Mouse (Mus musculus) right cerebral cortex, postnatal 25 days (tissue): ENCODE measurements around the gene Eif4e1b.
A peak's percentile ranks its signal among the peaks of the same experiment; 100 is the strongest.

Experiments used
- DNase-seq: peaks from one replicate; pipeline ENCODE4 v3.0.0; 2022

Eif4e1b gene

DNA sequence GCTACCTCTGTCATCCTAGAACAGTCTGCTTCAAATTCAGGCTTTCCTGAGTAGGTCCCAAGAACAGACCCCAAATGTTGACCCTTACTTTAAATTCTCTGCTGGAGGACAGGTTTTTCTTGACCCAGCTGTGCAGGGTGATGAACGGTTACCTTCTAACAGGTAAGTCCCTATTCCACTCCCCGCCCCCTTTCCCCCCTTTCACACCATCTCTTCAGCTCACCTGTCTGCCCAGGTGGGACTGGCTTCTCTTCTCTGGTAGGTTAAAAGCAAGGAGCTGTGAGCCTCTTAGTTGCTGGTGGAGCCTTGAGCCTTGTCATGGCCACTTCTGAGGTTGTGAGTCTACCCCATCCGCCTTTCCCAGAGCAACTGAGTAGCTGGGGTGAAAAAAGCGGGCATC, at the start of gene Eif4e1b:
Gene Eif4e1b (plus strand): TSS at position 301 of the 400 bp plus-strand sequence.
- no peak for DNase-seq

DNA sequence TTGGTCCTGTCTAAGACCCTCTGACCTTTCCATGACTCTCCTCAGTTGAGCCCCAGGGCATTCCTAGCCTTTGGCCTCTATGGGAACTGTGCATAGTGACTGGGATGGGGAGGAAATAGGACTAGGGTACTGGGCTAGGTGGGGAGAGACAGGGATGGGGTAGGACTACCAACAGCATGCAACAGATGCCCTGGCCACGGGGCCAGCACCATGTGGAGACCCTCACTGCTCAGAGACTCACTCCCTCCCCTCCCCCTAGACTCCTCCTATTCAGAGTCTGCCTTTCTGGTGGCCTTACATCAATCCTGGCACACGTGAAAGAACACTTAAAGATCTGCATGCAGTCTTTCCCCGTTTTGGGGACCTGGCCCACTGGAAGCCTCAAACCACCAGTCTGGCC, 46.9 kb upstream of the Eif4e1b start:
- no peak for DNase-seq

DNA sequence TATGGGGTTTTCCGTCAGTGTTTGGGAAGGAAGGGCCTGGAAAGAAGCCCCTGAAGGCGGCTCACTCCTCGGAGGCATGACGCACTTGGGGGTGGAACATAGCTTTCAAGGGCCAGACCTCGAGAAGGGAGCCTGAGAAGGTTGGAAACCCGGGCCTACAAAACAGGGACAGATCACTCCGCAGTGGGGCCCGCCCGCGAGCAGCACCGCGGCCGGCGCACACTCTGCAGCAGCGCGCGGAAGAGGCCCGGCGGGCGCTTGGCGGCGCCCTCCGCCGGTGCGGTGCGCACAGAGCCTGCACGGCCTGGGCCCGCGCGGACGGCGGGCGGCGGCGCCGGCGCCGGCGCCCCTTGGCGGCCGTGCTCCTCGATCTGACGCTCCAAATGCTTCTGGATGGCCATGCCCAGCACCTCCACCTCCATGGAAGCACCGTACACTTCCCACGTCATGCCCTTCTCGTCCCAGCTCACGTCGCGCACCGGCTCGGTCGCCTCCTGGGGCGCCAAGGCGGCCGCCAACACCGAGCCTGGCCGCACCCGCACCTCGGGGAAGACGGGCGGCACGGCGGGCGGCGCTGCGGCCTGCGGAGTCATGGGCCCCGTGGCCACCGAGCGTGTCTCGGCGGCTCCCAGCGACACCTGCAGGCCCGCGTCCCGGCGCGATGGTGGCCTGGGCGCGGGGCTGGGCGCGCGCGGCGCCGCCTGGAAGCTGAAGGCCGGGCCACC, 46.1 kb upstream of the Eif4e1b start:
- DNase-seq: peak; percentile 43

DNA sequence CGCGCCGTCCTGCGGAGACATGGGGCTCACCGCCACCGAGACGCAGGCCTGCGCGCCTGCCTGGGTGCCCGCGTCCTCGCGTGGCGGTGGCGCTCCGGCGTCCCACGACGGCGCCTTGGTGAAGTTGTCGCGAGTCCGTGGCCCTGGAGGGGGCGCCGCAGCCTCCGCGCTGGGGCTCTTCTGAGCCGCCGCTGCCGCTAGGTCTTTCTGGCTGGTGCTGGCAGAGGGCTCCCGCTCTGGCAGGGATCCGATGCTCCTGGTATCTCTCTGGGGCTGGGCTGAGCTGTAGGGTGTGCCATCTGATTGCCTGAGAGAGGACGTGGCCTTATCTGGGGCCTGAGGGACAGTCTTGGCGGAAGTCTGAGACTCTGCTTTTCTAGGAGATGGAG, 45.6 kb upstream of the Eif4e1b start:
- no peak for DNase-seq

DNA sequence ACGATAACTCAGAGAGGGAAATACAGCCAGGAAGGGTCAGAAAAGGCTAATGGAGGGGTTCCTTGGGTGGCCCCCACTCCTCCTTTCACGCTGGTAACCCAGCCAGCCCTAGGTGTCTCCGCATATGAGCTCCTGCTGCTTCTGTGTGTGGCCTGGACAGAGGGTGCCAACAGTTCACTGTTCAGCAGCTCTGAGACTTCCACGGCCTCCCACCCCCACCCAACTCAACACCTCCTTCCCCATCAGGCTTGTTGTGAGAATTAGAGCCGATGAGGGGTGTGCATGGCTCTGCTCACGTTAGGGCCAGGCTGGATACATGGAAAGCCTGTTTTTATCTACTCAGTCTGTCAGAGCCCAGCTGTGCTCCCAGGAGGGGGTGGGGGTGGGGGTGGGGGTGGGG, 37.7 kb upstream of the Eif4e1b start:
- DNase-seq: no peak

DNA sequence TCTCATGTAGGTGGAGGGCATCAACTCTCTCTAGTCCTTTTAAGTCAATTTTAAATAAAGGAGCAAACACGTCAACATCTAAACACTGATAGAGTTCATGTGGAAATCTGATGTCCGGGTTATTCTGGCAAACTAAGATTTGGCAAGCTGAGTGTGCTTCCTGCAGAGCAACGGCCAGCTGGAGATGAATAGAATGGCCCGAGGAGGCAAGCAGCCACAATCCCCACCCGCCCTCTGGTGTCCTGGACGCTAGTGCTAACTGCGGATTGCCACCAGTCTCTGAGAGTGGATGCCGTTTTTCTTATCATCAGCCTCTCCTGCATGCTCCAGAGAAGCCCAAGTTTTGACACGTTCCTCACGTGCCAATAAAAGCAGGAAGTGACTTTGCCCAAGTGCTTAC, 36.9 kb upstream of the Eif4e1b start:
- DNase-seq: no peak

DNA sequence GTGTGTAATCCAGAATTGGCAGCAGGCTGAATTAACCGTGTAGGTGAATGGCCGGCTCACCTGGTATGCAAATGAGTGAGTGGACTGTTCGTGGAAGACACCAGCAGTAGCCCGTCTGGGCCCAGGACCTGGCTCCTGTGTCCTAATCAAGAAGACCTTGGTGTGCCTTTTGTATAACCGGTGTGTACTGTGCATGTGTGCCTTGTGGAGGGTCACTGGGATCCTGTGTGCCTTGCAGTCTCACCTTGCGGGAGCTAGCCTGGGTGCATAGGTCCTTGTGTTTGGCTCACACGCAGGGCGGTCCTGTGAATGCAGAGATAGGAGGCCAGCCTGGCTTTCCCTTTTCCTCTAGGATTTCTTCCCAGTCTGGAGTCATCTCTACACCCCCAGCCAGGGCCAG, 35.6 kb upstream of the Eif4e1b start:
- no peak for DNase-seq

DNA sequence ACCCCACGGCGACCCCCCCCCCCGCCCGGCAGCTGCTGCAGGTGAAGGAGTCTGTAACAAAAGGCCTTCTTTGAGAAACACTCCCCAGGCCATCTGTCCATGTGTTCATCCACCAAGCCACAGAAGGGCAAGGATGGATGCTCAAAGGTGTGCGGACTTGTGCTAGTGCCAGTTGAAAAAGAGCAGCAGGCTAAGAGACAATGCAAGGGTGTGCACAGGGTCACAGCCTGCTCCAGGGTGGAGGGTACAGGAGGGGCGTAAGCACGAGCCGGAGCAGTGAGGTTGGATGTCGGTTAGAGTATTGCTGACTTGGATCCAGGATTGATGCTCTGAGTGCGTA, 35.1 kb upstream of the Eif4e1b start:
- DNase-seq: no peak

DNA sequence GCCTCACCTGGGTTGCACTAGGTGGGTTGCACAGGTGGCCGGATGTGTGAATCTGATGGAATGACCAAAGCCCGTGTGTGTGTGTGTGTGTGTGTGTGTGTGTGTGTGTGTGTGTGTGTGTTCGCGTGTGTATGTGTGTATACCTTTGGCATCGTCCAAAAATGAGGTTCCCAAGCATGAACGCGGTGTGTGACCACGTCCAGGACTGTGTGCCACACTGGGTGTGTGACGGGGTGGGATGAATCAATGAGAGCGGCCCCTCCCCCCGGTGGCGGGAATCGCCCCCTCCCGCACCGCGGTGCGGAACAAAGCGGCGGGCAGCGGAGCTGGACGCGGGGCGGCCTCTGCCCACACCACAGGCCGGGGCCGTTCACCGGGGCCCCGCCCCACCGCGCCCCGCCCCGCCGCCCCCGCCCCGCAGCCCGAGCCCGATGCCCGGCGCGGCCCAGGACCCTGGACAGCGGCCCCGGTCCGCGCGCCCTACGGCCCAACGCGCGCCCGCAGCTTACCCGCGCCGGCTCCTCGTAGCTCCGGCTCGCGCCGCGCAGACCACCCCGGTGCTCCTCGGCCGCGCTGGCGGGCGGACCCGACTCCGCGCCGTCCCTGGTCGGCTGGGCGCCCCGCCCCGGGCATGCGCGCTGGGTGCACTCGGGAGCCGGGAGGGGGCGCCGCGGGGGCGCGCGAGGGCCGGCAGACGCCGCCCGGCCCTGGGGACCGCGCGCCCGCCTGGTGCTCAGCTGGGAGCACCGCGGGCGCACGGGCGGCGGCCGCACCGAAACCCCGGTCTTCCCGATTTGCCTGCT, 34.5 kb upstream of the Eif4e1b start:
- DNase-seq: peak; percentile 84

DNA sequence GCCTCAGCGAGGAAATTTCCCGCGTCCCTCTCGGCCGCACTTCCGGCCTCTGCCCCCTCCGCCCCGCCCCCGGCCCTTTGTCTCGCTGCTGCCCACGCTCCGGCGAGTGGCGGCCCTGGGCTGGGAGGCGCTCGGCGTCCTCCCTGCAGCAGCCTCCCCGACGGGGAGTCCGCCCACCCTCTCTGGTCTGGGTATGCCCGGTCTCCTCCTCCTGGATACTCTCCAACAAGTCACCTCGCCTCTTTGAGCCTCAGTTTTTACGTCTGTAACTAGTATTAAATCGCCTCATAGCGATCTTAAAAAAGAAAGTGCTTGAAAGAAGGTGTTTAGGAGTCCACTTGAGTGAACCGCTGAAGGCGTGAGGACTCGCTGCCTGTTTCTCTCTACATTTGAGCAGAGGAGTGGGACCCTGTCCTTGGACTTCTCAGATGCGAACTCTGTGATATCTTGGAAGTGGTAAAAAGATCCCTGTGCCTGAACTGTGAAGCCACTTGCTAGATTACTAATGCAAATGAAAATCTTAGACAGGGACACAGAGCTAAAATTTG, 33.9 kb upstream of the Eif4e1b start, which contains the start of gene Gprin1:
Gene Gprin1 (minus strand): TSS at position 11 of the 548 bp plus-strand sequence.
- DNase-seq: no peak

DNA sequence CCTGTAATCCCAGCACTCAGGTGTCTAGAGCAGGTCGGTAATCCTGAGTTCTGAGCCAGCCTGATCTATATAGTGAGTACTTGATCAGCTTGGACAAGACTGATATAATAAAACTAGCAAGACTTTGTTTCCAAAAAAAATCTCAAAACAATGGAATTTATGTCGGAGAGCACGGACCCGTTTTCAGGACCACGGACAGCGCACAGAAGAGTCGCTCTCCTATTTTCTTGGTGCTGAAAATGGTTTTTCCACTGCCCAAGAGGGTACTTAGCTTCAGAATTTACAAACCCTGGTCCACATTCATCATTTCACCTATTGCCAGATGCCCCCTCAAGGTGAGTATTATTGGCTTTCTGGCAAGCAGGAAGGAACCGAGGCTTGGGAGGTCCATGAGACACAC, 33.1 kb upstream of the Eif4e1b start:
- no peak for DNase-seq

DNA sequence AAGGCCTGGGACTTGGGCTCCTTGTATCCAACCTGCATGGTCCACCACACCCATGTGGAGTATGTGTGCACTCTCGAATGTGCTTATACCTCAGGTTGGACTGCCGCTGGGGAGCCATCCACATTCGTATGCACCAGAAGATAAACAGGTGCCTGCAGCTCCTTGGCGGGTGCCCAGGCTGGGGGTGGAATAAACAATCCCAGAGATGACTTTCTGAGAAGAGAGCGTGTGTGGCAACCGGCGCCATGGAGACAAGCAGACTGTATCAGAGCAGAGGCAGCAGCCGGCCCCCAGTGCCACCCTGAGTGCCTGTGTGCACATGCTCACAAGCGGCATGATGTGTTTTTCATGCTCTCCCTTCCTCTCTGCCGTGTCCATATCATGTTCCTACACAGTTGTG, 31.1 kb upstream of the Eif4e1b start:
- peak; percentile 88 for DNase-seq

DNA sequence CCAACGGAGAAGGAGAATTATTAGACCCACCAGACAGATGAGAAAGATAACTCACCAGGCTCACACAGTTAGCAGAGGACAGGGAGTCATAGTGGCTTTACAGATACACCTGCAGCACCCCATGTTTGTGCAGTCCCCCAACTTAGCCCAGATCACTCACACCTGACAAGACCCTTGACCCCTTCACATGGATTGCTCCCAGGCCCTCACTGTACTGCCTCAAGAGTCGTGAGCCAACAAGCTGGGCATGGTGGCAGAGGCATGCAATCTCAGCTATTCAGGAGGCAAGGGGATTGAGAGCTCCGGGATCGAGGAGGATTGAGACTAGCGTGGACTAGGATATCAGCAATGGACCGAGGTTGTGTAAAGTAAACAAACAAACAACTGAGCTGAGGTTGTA, 30.1 kb upstream of the Eif4e1b start:
- DNase-seq: peak; percentile 11

DNA sequence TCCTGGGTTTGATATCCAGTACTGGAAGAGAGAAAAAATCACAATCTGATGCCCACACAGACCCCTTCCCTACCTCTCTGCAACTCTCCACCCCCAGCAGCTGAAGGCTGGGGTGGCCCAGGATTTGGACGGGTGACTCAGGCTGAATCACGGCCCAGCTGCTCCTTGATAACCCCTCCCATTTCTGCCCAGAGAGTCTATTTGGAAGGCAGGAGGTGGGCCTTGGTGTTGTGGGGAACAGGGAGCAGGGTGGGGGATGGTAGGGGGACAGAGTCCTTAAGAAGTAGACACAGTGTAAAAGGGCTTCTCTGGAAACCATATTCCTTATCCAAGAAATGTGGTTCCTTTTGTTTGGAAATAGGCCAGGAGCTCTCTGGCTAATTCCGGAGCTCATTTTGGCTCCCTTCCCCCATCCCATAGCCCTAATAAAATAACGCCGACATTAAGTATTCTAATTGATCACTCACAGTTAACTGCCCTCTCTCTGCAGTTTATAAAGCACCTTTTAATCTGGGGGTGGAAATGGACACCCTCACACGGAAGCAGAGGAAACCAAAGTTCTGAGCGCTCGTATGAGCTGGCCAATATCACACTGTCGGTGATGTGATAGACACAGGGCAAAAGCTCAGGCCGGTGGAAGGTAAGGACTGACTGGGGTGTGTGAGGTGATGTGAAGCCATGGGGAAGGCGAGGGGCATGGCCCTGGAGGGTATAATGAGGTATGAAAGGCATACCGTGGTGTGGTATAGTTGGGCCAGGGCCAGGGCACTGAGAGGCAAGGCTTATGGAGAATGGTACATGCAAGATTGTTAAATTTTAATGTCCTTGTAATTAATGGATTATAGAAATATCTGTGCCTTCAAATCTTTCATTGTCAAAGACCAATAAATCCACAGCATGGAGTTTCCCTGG, 29.4 kb upstream of the Eif4e1b start:
- peak; percentile 42 for DNase-seq

DNA sequence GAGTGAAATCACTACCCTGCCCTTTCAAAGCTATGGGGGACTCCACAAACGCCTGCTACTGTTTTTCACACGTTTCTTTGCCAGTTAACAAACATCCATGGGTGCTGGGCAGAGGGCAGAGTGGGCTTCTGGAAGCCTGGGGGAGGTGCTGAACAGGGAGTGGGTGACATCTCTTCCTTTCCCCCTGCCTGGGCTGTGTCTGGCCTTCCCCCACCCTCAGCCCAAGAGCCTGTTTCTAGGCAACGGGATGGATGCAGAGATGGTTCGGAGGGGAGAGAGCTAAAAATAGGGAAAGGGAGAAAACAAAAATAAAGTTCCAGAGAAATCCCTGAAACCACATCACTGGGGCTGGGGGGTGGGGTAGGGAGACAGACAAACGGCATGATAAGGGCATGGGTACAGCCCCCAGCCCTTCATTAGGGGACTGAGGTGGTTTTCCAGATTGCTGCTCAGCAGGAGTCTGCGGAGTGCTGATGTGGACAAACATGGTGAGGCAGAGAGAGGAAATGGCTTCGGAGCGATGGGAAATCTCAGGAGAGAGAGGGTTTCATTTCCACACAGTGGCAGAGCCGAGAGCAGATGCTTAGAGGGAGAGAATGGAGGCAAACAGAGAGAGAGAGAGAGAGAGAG, 28.5 kb upstream of the Eif4e1b start:
- peak; percentile 58 for DNase-seq

DNA sequence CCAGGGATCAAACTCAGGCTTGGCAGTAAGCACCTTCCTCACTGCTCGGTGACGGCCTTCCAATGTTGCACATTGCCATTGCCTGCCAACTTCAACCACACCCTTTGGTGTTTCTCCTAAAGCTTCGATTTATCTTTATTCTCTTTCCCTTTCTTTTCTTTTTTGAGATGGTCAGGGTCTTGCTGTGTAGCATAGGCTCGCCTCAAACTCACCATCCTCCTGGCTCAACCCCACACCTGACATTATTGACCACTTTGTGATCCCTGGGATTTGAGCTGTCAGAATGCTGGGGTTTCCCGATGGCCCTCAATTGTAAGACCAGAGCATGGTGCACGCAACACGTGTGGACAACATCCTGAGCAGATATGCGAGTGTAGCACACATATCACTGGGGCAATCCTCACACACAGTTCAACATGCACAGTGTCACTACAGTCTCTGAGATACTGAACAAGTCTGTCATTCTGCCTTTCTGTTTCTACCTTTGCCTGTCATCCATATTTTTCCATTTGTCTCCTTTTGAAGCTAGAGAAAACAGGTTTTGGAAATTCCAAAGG, 27.6 kb upstream of the Eif4e1b start:
- peak; percentile 11 for DNase-seq

DNA sequence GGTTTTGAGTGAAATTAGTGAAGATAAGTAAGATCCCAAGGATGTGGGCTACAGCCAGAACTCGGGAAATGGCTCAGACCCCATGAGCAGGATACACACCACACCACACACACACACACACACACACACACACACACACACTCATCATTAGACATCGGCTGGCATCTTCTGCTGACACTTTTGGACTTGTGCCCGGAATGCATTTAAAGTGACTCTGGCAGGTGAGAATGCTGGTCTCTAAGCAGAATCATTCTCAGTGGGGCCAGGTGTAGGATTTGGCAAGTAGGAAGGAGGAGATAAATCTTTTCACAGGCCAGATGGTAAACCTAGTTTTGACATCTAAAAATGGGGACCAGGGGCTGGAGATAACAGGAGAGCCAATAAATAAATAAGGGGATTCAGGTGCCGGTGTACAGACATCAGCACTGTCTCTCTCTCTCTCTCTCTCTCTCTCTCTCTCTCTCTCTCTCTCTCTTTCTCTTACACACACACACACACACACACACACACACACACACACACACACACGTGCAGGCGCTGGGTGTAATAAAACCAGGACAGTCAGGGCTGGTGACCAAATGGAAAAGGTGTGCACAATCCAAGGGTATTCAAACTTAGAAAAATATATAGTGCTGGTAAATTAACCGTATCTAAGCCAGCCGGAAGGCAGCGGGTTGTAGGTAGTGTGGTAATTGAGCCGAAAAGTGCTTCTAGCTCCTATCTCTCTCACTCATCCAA, 26.5 kb upstream of the Eif4e1b start:
- DNase-seq: peak; percentile 33

DNA sequence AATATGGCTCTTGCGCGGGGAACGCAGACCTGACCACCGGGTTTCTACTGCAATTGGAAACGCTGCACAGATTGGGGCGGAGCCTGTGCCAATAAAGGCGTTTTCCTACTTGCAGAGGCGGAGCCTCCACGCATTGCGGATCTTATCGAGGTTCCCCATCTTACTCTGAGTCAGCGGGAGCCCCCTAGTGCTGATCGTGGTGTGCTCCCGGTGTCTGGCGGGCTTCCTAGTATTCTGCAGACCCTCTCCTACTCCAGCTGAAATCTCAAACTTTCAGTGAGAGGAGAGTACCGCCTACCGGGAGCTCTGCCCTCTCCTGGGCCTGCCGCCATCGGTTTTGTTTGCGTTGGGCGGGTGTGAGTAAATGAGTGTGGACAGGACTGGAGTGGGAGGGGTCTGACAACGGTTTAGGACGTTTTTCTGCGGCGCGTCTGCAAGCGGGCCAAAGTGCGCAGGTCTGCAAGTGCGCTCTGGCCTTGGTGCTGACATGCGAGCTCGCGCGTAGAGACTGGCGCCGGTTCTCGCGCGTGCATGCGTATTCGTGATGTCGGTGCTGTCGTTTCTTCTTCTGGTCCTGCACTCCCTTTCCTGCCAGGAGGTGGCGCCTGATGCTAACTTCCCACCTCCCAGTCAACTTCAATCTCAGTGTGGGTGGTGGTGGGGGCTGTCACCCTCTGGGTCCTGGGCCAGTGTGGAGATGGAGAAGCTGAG, 25.6 kb upstream of the Eif4e1b start:
- peak; percentile 90 for DNase-seq

DNA sequence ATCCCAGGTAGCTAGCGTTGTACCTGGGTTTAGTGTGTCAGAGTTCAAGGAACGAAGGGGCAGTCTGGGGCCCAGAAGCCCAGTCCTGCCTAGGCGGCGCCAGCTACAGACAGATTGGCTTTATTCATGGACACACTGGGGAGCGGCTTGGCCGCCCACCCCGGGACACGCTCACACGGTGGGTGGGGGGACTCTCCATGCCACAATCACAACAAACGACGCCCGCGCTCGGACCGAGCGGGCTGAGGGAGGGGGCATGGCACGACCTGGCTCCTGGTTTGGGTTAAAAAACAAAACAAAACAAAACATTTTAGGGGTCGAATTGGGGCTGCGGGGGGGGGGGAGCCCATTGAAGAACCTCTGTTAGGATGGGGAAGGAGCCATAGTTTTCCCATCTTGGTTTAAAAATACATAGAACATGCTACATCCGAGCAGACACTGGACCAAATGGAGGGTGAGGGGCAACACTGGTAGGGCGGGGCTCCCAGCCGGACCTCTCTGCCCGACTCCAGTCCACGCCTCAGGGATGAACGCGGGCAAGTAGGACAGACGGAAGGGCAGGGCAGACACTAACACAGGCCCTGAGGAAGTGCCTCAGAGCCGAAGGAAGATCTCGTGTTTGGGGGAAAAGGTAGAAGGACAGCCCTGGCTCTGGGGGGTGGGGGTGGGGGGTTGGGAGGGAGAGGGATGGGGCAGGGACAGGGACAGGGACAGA, 24.9 kb upstream of the Eif4e1b start:
- DNase-seq: no peak

DNA sequence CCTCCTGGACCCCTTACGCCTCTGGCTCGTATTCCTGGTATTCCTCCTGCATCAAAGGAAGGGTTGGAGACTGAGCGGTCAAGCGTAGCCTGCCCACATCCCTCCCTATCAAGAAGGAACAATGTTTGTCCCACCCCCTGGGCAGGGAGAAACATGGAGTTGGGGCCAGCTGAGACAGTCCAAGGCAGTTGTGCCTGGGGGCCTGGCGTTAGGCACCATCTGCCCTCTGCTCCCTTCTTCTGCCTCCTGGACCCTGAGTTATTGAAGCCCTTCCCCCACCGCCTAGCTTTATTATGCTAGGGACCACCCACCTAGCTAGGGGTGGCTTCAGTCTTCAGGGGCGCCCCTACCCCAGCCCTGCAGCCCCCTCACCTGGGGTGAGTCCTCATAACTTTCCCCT, 24.3 kb upstream of the Eif4e1b start:
- peak; percentile 19 for DNase-seq
